Mouse (Mus musculus): ENCODE data around the gene Chchd4. TPM values are rescaled to one million over a fixed set of nuclear protein-coding genes. Genes with fewer than 3 reads are reported as not detected.

The Chchd4 gene
- total and polyA plus RNA-seq, 2 experiments from 2014 or later, result 26.6 to 36.9 TPM

DNA sequence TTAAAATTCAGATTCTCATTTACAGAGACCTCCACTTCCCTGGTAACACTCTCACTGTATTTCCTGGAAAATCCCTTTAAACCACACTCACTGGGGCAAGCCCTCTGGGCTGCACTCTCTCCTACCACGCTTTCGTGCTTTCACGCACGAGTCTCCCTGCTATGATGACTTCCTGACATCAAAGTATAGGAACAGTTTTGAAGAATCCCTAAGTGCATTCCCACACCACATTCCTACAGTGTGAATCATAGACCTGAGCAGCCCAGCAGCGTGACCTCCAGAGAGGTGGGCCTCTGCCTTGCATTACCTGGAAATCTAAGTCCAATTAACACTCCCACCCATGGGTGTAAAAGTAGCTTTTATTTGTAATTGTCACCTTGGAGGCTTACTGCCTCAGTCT, 18.8 kb downstream of the Chchd4 start:
- DNase-seq (no peak), ATAC-seq (no peak)
- Histone ChIP-seq H3K27ac (ENCODE audit: low read depth, low read length) (no peak overlapping the region), H3K27me3 (ENCODE audit: insufficient read depth, low read length) (no peaks in the 10 kb centered on the region), H3K4me1 (ENCODE audit: insufficient read depth) (no peaks in the 10 kb centered on the region), H3K9ac (no peak overlapping the region), H3K9me3 (ENCODE audit: low read length) (no peaks in the 10 kb centered on the region), H3K4me3 (ENCODE audit: low read depth, low read length) (no peak overlapping the region), H3K4me2 (ENCODE audit: low read depth) (no peak overlapping the region), H3K36me3 (ENCODE audit: insufficient read depth) (no peaks in the 10 kb centered on the region)
- 80% methylated on average over 5 of the region's 5 CpGs for WGBS
- TF ChIP-seq CTCF (IDR thresholded peaks at IDR 0.05; ENCODE audit: low read depth), result no peak

DNA sequence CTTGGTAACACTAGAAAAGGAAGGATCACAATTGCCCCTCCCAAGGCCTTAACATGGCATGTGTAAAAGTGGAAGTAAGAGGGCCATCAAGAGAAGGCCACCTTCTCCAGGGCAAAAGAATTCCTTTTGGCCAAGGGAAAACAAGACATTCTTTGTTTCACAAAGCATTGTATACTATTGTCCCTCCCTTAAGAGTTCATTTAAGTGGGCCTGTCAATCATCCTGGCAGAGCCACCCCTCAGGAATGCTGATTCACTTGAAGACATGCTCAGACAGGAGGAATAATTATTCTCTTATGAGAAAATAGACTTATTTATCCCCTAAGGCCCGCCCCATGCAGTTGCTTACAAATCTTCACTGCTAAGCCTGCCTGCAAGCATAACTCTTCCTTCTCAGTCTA, 21.3 kb downstream of the Chchd4 start:
- TF ChIP-seq CTCF (IDR thresholded peaks at IDR 0.05; ENCODE audit: low read depth), result no peak
- H3K9ac ChIP-seq, result no peak overlapping the region
- no peaks in the 10 kb centered on the region for H3K36me3 ChIP-seq (ENCODE audit: insufficient read depth)
- H3K4me1 ChIP-seq (ENCODE audit: insufficient read depth), result no peaks in the 10 kb centered on the region
- WGBS, result 37% methylated on average over 1 of the region's 1 CpGs
- no peaks in the 10 kb centered on the region for H3K9me3 ChIP-seq (ENCODE audit: low read length)
- no peak overlapping the region for H3K27ac ChIP-seq (ENCODE audit: low read depth, low read length)
- no peak for ATAC-seq
- no peaks in the 10 kb centered on the region for H3K27me3 ChIP-seq (ENCODE audit: insufficient read depth, low read length)
- H3K4me3 ChIP-seq (ENCODE audit: low read depth, low read length), result no peak overlapping the region
- DNase-seq, result no peak
- H3K4me2 ChIP-seq (ENCODE audit: low read depth), result no peak overlapping the region

DNA sequence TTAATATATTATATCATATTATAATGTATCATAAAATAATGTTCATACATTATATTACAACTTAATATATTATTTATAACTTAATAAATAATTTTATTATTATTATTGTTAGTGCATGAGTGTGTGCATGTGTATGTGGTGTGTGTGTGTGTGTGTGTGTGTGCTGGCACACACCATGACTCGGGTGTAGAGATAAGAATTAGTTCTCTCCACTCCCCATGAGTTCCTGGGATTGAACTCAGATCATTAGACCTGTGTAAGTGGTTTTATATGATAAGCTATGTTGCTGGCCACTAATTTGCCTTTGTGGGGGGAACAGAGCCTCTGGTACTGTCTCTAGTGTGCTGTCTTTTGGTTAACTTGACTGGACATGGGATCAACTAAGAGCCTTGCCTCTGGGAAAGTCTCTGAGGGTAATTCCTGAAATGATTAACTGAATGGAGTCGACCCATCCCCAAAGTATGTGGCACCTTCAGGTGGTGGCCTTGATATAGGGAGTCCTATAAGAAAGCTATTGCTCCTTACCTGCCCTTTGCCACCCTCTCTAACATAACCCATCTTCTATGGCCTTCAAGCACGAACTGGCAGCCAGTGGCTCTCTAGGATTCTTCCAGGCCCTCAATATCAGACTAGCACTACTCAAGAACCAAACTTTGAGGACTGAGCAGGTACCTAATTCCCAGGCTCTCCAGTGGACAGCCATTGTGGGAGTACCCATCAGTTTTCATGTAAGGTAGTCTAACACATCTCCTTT, 23.7 kb downstream of the Chchd4 start:
- TF ChIP-seq CTCF (IDR thresholded peaks at IDR 0.05; ENCODE audit: low read depth), result no peak
- no peak overlapping the region for H3K4me3 ChIP-seq (ENCODE audit: low read depth, low read length)
- H3K27ac ChIP-seq (ENCODE audit: low read depth, low read length), result no peak overlapping the region
- H3K4me1 ChIP-seq (ENCODE audit: insufficient read depth), result no peaks in the 10 kb centered on the region
- no peaks in the 10 kb centered on the region for H3K36me3 ChIP-seq (ENCODE audit: insufficient read depth)
- WGBS, result 48% methylated on average over 3 of the region's 3 CpGs
- no peak for DNase-seq
- H3K4me2 ChIP-seq (ENCODE audit: low read depth), result no peak overlapping the region
- no peaks in the 10 kb centered on the region for H3K27me3 ChIP-seq (ENCODE audit: insufficient read depth, low read length)
- H3K9ac ChIP-seq, result no peak overlapping the region
- ATAC-seq, result no peak
- H3K9me3 ChIP-seq (ENCODE audit: low read length), result no peaks in the 10 kb centered on the region

DNA sequence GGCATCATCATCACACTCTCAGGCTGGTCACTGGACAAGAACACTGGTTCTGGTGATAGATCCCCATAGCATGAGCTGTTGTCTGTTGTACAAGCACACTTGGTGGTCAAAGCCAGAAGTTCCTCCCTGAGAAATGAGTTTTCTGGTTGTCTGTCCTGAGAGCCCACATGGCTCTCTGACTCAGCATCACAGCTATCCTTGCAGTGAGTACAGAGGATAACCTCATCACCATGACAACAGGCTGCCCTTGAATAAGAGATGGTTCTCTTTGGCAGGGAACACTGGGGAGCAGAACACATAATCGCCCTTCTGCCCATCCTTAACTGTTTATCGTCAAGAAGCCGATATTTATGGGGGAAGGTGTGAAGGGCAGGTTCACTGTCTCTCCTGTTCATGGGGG, 28.0 kb downstream of the Chchd4 start:
- Histone ChIP-seq H3K27me3 (ENCODE audit: insufficient read depth, low read length) (no peaks in the 10 kb centered on the region), H3K9ac (no peak overlapping the region), H3K36me3 (ENCODE audit: insufficient read depth) (no peaks in the 10 kb centered on the region), H3K27ac (ENCODE audit: low read depth, low read length) (no peak overlapping the region), H3K4me1 (ENCODE audit: insufficient read depth) (0 out of 2 replicates have a peak, but pooled peaks cover 5% of the 10 kb centered on the region), H3K4me2 (ENCODE audit: low read depth) (no peak overlapping the region), H3K9me3 (ENCODE audit: low read length) (no peaks in the 10 kb centered on the region), H3K4me3 (ENCODE audit: low read depth, low read length) (no peak overlapping the region)
- no peak for ATAC-seq
- TF ChIP-seq CTCF (IDR thresholded peaks at IDR 0.05; ENCODE audit: low read depth), result no peak
- 82% methylated on average over 3 of the region's 3 CpGs for WGBS
- no peak for DNase-seq

DNA sequence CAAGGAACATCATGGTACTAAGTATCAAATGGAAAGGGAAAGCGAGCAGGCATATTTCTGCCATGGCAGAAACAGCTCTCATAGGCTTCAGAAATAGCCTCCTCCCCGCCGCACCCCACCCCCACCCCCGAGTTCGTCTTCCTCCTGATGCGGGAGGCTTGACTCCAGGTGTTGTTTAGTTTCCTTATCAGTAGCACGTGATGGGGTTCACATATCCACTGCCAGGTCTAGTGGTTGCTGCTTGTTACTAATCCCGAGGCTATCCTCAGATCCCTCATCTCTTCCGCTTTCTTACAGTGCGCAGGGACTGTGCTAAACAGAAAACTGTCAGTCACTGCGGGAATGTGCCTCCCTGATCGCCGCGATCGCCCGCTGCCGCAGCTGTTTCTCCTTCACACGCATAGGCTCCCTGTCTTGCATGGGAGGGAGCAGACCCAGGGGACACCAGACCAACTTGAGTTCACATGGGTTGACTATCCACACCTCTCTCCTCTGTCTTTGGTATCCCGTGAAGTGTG, 32.1 kb downstream of the Chchd4 start:
- DNase-seq, result no peak
- 3% methylated on average over 19 of the region's 19 CpGs for WGBS
- peak; percentile 72 for ATAC-seq

DNA sequence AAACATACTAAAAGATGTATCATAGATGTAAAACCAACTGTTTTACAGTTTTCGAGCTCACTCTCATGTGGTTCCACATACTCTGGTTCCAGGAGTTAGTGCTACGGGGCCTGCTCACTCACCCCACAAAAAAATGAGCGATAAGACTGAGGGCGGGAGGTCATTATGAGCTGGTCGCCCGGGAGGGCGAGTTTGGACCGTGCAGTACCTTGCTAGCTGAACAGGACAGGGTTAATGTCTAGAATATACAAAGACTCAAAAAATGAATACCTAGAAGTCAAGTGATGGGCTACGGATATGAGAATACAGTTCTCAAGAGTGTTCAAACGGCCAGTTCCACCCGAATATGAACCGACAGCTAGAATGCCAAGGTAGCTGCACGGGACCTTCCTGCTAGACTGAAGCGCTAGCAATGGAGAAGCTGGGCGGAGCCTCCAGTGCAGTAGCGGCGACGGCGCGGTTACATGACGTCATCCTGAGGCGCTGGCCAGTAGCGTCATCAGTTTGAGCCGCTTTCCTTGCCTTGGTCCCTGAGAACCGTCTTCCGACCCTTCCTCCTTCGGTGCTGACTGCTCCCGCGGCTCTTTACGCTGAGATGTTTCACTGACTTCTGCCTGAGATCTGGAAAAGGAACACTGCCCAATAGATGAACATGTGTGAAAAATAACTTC, 32.7 kb downstream of the Chchd4 start:
- Histone ChIP-seq H3K4me2 (ENCODE audit: low read depth) (peak overlapping the region; percentile 91), H3K9ac (peak overlapping the region; percentile 68), H3K27me3 (ENCODE audit: insufficient read depth, low read length) (no peaks in the 10 kb centered on the region; the same call in 1 of the 2 replicates), H3K9me3 (ENCODE audit: low read length) (no peaks in the 10 kb centered on the region), H3K27ac (ENCODE audit: low read depth, low read length) (peak overlapping the region; percentile 76), H3K4me3 (ENCODE audit: low read depth, low read length) (peak overlapping the region; percentile 53), H3K36me3 (ENCODE audit: insufficient read depth) (no peaks in the 10 kb centered on the region), H3K4me1 (ENCODE audit: insufficient read depth) (0 out of 2 replicates have a peak, but pooled peaks cover 5% of the 10 kb centered on the region)
- TF ChIP-seq CTCF (IDR thresholded peaks at IDR 0.05; ENCODE audit: low read depth), result no peak
- DNase-seq (peak; percentile 98), ATAC-seq (peak; percentile 98)
- WGBS, result 2% methylated on average over 30 of the region's 30 CpGs

More for the DNA sequence above, 32.1 kb downstream of the Chchd4 start:
- Histone ChIP-seq H3K36me3 (ENCODE audit: insufficient read depth) (no peaks in the 10 kb centered on the region), H3K4me1 (ENCODE audit: insufficient read depth) (0 out of 2 replicates have a peak, but pooled peaks cover 5% of the 10 kb centered on the region), H3K9me3 (ENCODE audit: low read length) (no peaks in the 10 kb centered on the region), H3K4me2 (ENCODE audit: low read depth) (peak overlapping the region; percentile 91), H3K27ac (ENCODE audit: low read depth, low read length) (peak overlapping the region; percentile 76), H3K9ac (peak overlapping the region; percentile 68), H3K27me3 (ENCODE audit: insufficient read depth, low read length) (no peaks in the 10 kb centered on the region; the same call in 1 of the 2 replicates), H3K4me3 (ENCODE audit: low read depth, low read length) (peak overlapping the region; percentile 53)
- TF ChIP-seq CTCF (IDR thresholded peaks at IDR 0.05; ENCODE audit: low read depth), result no peak

DNA sequence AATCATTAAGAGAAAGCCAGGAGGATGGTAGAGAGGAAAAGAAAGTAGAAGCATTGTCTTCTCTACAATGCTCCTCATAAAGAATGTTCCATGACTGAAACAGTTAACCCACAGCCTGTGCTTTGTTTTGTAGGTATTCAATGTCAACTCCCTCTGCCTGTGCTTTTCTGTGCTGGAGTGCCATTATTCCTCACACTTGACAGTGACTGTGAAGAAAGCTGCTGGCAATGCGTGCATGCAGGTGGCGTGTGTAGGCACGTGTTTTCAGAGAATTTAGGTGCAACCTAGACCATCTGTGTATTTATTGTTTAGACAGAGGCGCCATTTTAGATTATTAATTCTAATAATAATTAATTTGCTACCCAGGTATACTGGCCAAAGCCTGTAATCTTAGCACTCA, 49.2 kb downstream of the Chchd4 start:
- Histone ChIP-seq H3K36me3 (ENCODE audit: insufficient read depth) (no peaks in the 10 kb centered on the region), H3K9me3 (ENCODE audit: low read length) (no peaks in the 10 kb centered on the region), H3K4me3 (ENCODE audit: low read depth, low read length) (no peak overlapping the region), H3K4me2 (ENCODE audit: low read depth) (no peak overlapping the region), H3K4me1 (ENCODE audit: insufficient read depth) (no peaks in the 10 kb centered on the region), H3K27me3 (ENCODE audit: insufficient read depth, low read length) (no peaks in the 10 kb centered on the region; the same call in none of the 2 replicates), H3K9ac (no peak overlapping the region), H3K27ac (ENCODE audit: low read depth, low read length) (no peak overlapping the region)
- TF ChIP-seq CTCF (IDR thresholded peaks at IDR 0.05; ENCODE audit: low read depth), result no peak
- ATAC-seq (peak; percentile 45; the same call in 1 of the 2 replicates), DNase-seq (peak; percentile 28)
- 39% methylated on average over 4 of the region's 4 CpGs for WGBS
